Mouse (Mus musculus) A20 (cell line): ENCODE results near the gene Tcp11l1.

ENCODE experiments used
- DNase-seq: peaks from one replicate; pipeline ENCODE4 v3.0.0-alpha.2; 2011; ENCODE audit warnings: low read depth, low spot score

The Tcp11l1 gene

DNA sequence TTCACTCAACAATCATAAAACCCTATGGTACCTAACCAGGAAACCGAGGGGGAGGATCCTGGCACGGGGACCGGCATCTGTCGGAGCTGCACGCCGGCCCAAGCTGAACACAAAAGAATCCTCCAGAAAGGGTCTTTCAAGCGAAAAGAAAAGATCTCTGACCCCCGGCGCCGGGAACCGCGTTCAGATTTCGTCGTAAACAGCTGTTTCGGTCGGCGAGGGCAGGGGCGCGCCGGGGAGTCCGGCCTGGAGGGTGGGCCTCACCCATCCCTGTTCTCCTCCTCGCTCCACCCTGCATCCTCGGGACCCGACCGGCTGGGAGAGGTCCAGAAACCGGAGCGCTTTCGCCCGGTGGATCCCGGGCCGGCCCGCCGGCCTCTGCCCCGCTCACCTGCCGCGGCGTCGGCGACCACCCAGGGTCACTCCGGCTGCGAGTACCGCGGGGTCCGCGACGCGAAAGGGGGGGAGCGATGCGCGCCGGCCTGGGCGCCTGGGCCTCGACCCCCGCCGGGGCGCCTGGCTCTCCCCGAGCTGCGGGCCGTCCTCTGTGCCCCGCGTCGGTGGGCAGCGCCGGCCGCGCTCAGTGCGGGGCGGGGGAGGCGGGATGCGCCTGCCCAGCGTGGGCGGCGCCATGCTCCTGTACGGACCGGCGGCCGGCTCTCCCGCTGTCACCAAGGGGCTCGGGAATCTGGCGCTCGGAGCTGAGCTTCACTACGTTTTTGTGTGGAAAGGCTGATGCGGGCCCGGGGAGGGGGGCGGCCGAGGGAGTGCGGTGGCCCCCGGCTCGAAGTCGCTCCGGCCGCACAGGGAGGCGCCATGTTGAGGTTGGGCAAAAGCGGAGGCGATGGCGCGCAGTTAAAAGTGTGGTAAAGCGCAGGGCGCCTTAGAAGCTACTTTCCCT, at the start of gene Tcp11l1:
Gene Tcp11l1, minus strand, starts transcription at position 585 of the 901 bp plus-strand sequence.
- DNase-seq: peak; percentile 68

DNA sequence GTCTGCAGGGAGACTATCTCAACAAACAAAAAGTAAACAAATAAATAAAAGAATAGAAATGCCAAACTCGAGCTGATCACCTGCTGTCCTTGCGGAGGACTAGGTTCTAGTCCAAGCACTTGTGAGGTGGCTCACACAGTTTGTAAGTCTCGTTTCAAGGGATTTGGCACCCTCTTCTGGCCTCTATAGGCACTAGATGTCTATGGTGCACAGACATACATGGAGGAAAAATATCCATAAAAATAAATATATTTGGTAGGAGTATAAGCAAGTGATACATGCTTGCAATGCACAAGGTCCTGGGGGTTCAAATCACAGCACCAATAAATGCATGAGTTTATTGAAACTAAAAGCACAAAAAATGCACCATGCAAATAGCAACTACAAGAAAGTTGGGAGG, 38.6 kb upstream of the Tcp11l1 start:
- peak; percentile 58 for DNase-seq

- DNase-seq: no peak
Measured at GRCm38 (mm10) chr2:104748652-104749183, 36.7 kb upstream of the Tcp11l1 start.

- peak; percentile 74 for DNase-seq
Measured at GRCm38 (mm10) chr2:104746251-104746650, 34.3 kb upstream of the Tcp11l1 start.

- DNase-seq: no peak
Measured at GRCm38 (mm10) chr2:104743971-104744370, 32.0 kb upstream of the Tcp11l1 start.

DNA sequence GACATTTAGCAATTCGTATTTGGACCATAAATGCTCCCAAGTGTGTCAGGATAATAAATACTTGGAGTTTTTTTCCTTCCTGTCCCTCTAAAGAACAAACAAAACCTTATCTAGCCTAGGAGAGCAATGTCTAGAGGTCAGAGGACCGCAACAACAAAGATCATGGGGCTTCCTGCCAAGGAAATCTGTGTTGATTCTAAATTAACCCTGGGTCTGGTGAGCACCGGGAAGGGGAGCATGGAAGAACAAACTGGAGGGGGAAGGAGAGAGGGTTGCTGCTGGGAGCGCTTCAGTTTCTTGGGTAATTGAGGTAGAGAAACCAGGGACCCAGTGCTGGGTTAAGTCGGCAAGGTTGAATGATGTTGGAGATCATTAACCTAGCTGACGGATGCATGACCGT, 31.2 kb upstream of the Tcp11l1 start:
- no peak for DNase-seq

DNA sequence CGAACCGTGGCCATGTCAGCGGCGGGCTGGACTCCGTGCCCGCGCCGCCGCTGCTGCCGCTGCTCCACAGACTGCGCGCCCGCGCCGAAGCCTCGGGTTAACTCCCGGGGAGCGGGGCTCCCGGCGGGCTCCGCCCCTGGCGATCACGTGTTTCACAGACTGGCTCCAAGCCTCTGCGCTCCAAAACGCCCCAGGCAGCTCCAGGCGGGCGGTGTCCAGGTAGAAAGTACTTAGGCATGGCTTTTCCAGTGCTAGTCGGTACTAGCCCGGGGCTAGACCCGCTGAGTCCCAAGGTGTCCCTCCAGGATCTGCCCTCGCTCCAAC, 30.7 kb upstream of the Tcp11l1 start, which contains the start of gene Depdc7:
Gene Depdc7, minus strand, starts transcription at position 138 of the 324 bp plus-strand sequence.
- DNase-seq: peak; percentile 93

- DNase-seq: peak; percentile 37
Measured at GRCm38 (mm10) chr2:104741896-104742740, 30.1 kb upstream of the Tcp11l1 start.

DNA sequence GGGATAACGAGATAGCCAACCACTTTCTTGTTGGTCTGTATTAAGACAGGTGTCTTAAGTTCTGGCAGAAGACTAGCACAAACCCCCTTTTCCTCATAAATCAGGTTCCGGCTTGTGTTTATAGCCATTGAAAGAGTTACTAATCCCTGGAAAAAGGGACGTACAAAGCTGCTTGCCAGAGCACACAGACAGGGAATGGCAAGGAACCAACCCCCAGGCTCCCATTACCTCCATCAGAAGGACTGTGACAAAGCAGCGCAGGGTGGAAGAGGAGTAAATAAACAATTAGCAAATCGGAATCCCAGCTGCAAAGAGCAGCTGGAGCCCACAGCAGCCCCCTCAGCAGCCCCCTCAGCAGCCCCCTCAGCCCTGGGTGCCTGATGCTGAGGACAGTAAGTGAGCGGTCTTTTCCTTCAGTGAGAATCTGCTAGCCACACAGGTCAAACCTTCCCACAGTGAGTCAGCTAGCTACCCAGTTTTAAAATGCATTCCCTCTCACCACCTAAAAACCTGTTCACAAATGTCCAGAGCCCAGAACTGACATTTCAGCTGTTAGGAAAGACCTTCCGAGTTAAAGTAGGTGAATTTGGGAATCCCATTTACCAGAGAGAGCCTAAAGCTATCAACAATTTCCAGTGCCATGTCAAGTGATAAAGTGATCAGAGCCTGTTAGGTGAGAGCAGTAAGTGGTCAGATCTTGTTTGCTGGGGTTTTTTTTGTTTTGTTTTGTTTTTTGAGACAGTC, 29.2 kb upstream of the Tcp11l1 start:
- no peak for DNase-seq

DNA sequence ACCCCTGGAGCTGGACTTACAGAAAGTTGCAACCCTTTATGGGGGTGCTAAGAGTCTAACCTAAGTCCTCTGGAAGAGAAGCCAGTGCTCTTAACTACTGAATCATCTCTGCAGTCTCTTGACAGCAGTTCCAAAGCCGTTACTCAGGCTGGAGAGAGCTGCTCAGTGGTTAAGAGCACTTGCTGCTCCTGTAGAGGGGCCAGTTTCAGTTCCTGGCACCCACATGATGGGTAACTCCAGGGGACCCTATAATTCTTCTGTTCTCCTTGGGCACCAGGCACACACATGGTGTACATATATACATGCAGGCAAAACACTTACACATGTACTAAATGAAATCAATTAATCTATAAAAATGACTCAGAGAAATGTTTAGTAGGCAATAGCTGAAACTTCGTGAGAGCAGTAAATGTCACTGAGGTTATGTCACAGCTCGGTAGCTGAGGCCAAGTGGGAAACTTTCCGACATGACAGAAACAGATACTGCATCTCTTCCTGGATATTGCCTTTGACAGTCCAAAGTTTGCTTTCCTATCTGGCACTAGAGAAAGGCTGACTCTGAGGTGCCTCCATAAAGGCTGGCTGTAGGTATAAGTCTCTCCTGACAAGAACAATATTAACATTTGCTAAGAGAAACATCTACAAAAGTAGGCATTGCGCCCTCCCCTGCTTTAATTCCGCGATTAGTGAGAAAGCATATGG, 28.4 kb upstream of the Tcp11l1 start:
- peak; percentile 70 for DNase-seq

- DNase-seq: no peak
Measured at GRCm38 (mm10) chr2:104739691-104740090, 27.7 kb upstream of the Tcp11l1 start.

GRCm38 (mm10) chr2:104736241-104736640, 24.3 kb upstream of the Tcp11l1 start:
- no peak for DNase-seq

- DNase-seq: peak; percentile 18
Measured at GRCm38 (mm10) chr2:104732562-104733256, 20.7 kb upstream of the Tcp11l1 start.

- peak; percentile 89 for DNase-seq
Measured at GRCm38 (mm10) chr2:104732033-104732444, 20.1 kb upstream of the Tcp11l1 start.

DNA sequence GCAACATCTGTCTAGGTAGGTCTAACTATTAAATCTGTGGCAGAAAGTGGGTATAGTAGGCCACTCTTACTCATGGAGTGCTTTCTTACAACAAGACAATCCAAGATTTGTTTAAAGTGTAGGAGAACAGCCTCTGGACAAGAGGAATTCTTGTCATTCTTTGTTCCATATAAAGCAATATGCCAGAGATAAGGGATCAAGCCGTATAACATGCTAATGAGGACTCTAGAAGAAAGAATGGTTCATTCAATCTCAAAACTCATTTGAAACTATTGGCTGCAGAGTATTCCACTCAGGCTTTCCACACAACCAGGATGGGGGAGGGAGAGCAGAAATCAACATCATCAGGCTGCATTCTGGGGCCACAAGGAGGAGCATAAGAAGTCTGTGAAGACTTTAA, 15.4 kb upstream of the Tcp11l1 start:
- no peak for DNase-seq

GRCm38 (mm10) chr2:104722021-104722420, 10.1 kb upstream of the Tcp11l1 start:
- DNase-seq: no peak

DNA sequence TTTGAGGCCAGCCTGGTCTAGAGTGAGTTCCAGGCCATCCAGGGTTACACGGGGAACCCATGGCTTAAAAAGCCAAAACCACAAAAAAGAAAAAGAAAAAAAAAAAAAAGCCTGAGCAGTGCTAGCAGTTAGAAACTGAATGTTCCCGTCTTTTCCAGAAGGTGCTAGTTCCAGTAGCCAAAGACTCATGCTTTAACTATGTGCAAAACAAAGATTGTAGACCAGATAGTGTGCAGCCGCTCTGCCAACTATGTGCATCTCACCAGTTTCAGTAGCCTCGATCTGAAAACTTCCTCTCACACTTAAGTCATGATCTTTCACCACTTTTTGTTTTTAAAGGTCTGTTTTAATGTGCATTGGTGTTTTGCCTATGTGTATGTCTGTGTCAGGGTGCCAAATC, 5.9 kb upstream of the Tcp11l1 start:
- no peak for DNase-seq

DNA sequence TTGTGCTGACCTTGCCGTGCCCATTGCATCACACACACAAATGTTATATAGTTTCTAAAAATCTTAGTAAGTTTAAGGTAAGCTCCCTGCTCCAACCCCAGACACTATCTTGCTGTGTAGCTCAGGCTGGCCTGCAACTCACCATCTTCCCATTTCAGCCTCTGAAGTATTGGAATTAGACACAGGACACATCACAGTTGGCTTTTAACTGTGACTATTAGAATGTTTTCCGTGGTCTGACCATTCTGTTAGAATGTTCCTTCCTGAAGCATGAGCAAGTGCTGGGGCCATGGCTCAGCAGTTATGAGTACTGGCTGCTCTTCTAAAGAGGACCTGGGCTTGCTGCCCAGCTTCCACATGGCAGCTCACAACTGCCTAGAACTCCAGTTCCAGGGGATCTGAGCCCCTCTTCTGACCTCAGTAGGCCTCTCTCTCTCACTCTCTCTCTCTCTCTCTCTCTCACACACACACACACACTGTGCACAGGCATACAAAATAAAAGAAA, 5.3 kb upstream of the Tcp11l1 start:
- DNase-seq: no peak

GRCm38 (mm10) chr2:104716279-104716678, 4.3 kb upstream of the Tcp11l1 start, which contains the start of gene Pin1rt1:
Pin1rt1 (minus strand) TSS chr2:104716379.
- DNase-seq: no peak

DNA sequence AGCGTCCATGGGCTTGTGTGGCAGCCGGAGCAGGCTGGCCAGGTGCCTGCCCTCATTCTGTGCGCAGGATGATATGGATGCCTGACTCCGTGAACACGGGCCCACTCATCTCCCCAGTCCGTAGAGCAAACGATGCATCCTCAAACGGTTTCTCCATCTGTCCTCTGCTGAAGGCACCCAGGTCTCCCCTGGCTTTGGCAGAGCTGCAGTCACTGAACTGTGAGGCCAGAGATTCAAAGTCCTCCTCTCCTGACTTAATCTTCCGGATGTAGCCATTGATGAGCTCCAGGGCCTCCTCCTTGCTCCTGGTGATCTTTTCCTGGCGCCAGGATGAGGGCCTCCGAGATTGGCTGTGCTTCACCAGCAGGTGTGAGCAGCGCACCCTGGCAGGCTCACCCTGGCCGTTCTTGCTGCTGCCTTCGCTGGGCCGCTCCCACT, 2.3 kb upstream of the Tcp11l1 start:
- no peak for DNase-seq
